In the genomic region with DNA sequence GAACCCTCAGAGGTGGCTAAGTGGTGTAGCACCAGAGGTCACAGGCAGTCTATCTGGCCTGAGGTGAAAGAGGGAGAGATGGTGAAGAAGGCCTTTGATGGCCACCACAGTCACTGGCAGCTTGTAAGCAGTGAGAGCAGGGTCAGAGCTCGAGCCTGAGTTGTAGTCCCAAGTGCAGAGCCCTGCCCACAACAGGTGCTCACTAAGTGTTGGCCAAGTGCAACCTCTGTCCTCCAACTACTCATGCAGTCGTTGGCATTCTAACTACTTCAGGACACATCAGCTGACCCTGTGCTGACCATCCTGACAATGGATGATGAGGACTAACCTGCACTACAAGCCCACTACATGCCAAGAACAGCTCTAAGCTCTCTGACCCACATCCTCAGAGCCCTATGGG, we compare ENCODE assay signal across 19 mouse cellular contexts.
"Had no signal": no experiment of that assay in that cellular context is flagged by ENCODE, and none has a peak within 500 bp of the region (broad histone marks: within the 10 kb centered on the region; RNA-seq: fewer than 3 reads in every experiment).

No protein-coding gene starts in this region.

- ATAC-seq: hindbrain, embryonic 16.5 days; intestine, embryonic 15.5 days; midbrain, embryonic 13.5 days; midbrain, embryonic 16.5 days had no signal

- H3K27ac ChIP-seq: intestine, embryonic 15.5 days; kidney, embryonic 15.5 days; layer of hippocampus, adult 2 months; limb, embryonic 10.5 days; limb, embryonic 13.5 days; liver, embryonic 15.5 days; midbrain, embryonic 10.5 days; midbrain, embryonic 13.5 days had no signal

- H3K9ac ChIP-seq: intestine, embryonic 15.5 days; kidney, embryonic 15.5 days; limb, embryonic 13.5 days; liver, embryonic 15.5 days; midbrain, embryonic 13.5 days had no signal

- H3K9me3 ChIP-seq: intestine, embryonic 15.5 days; kidney, embryonic 15.5 days; limb, embryonic 10.5 days; liver, embryonic 15.5 days; midbrain, embryonic 10.5 days; midbrain, embryonic 13.5 days had no signal

- H3K4me3 ChIP-seq: intestine, embryonic 15.5 days; kidney, embryonic 15.5 days; layer of hippocampus, adult 2 months; limb, embryonic 10.5 days; limb, embryonic 13.5 days; liver, embryonic 15.5 days; midbrain, embryonic 10.5 days; midbrain, embryonic 13.5 days had no signal

- H3K4me2 ChIP-seq: intestine, embryonic 15.5 days; kidney, embryonic 15.5 days; limb, embryonic 13.5 days; liver, embryonic 11.5 days; liver, embryonic 15.5 days; midbrain, embryonic 13.5 days had no signal

- H3K27me3 ChIP-seq: intestine, embryonic 15.5 days; kidney, embryonic 15.5 days; limb, embryonic 13.5 days; liver, embryonic 15.5 days; midbrain, embryonic 13.5 days had no signal

- H3K4me1 ChIP-seq: limb, embryonic 10.5 days; midbrain, embryonic 10.5 days had no signal

- DNase-seq: kidney, postnatal 10 days; layer of hippocampus, adult 9-11 months; lung, adult 2 months; lung, postnatal 14 days; lung, postnatal 4 days; right cerebral cortex, adult 18-20 months; right cerebral cortex, postnatal 25 days; thymus, postnatal 25 days had no signal
